Mouse (Mus musculus) liver, embryonic 15.5 days (tissue): ENCODE measurements at regions not wholly inside any gene's neighbourhood (a gene's known extent, or its start where the extent isn't known, plus 50 kb on each side); places are given as distances from the start of the nearest gene placed in this dataset.
A peak's percentile ranks its signal among the peaks of the same experiment; 100 is the strongest.

Source experiments
- ATAC-seq: fragments of 200-750 bp; cut with Nextera tagmentation; 2 replicates; pipeline ENCODE4 v1.8.0; 2017; ENCODE audit warnings: moderate number of reproducible peaks, mild to moderate bottlenecking, moderate library complexity; ENCODE audit not compliant: insufficient read depth
- H3K27ac ChIP-seq: fragments of 300-500 bp; sonication (generic); replicated peaks from 2 replicates; pipeline ENCODE4 v1.5.1; 2015; ENCODE audit warnings: mild to moderate bottlenecking, inconsistent platforms
- H3K27me3 ChIP-seq: fragments of 300-500 bp; sonication (generic); 2 replicates; pipeline ENCODE4 v1.6.1; 2015; ENCODE audit warnings: mild to moderate bottlenecking, inconsistent platforms
- H3K36me3 ChIP-seq: fragments of 300-500 bp; sonication (generic); replicated peaks from 2 replicates; pipeline ENCODE4 v1.6.1; 2015; ENCODE audit warnings: moderate library complexity, mild to moderate bottlenecking, inconsistent platforms
- H3K4me1 ChIP-seq: fragments of 300-500 bp; sonication (generic); replicated peaks from 2 replicates; pipeline ENCODE4 v1.6.1; 2015; ENCODE audit warnings: inconsistent platforms
- H3K4me2 ChIP-seq: fragments of 300-500 bp; sonication (generic); 2 replicates; pipeline ENCODE4 v1.6.1; 2015; ENCODE audit warnings: moderate library complexity, mild to moderate bottlenecking, inconsistent platforms
- H3K4me3 ChIP-seq: fragments of 300-500 bp; sonication (generic); replicated peaks from 2 replicates; pipeline ENCODE4 v1.5.1; 2015; ENCODE audit warnings: mild to moderate bottlenecking, inconsistent platforms
- H3K9ac ChIP-seq: fragments of 300-500 bp; sonication (generic); 2 replicates; pipeline ENCODE4 v1.6.1; 2015; ENCODE audit warnings: moderate library complexity, mild to moderate bottlenecking, inconsistent platforms
- H3K9me3 ChIP-seq: fragments of 300-500 bp; sonication (generic); replicated peaks from 2 replicates; pipeline ENCODE4 v1.6.1; 2016; ENCODE audit warnings: inconsistent platforms
- WGBS: fragments of 180-500 bp; shearing (Covaris S2); methylation state at CpG from one replicate; pipeline ENCODE4 v1.1.7; 2015; ENCODE audit warnings: mixed read lengths; ENCODE audit not compliant: insufficient replicate concordance; 5-methylcytosine and 5-hydroxymethylcytosine counted together

DNA sequence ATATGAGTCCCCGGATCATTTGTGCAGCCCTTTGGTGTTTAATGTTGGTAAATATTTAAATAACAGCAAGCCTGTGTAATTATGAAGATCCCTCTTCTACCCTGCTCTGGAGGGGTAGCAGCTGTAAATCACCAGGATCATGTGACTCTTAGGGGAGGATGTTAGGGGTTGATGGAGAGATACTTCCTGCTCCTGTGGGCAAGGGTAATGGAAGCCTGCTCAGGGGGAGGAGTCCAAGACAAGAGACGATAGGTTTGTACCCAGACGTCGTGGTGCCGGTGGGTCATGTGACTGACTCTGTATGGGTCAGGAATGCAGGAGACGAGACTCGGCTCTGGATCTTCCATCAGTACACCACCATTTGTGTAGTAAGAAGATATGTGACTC lies 166.7 kb downstream of the Cdh26 start:
- no peaks in the 10 kb centered on the region for H3K36me3 ChIP-seq
- 55% methylated on average over 7 of the region's 7 CpGs for WGBS
- H3K9ac ChIP-seq = no peak overlapping the region
- ATAC-seq = no peak
- no peak overlapping the region for H3K4me3 ChIP-seq
- no peaks in the 10 kb centered on the region for H3K27me3 ChIP-seq
- H3K9me3 ChIP-seq = no peaks in the 10 kb centered on the region
- no peak overlapping the region for H3K27ac ChIP-seq
- H3K4me2 ChIP-seq = no peak overlapping the region
- peaks cover 6% of the 10 kb centered on the region; the same call in 1 of the 2 replicates for H3K4me1 ChIP-seq

DNA sequence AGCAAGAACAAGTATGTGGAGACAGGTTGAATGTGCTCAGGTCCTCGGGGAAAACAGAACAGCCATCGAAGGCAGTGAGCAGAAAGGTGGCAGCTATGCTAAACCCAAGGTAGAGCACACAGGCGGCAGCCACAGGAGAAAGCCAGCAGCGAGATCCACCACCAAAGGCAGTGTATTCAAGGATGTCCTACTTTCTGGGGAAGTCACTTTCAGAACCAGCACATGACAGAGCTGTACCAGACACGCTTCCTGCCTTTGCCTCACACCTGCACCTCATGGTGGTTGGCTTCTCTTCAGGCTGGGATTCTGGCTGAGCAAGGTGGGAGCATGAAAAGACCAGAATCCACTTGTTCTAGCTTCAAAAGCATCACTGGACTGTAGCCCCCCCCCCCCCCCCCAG lies 168.0 kb downstream of the Cdh26 start:
- no peaks in the 10 kb centered on the region for H3K27me3 ChIP-seq
- no peaks in the 10 kb centered on the region for H3K36me3 ChIP-seq
- H3K9ac ChIP-seq = no peak overlapping the region
- peaks cover 6% of the 10 kb centered on the region; the same call in 1 of the 2 replicates for H3K4me1 ChIP-seq
- H3K9me3 ChIP-seq = no peaks in the 10 kb centered on the region
- no peak overlapping the region for H3K4me3 ChIP-seq
- 60% methylated on average over 5 of the region's 5 CpGs for WGBS
- no peak overlapping the region for H3K4me2 ChIP-seq
- no peak for ATAC-seq
- H3K27ac ChIP-seq = no peak overlapping the region

GRCm38 (mm10) chr2:178598836-178599235 lies 168.5 kb downstream of the Cdh26 start:
- H3K4me1 ChIP-seq = peaks cover 5% of the 10 kb centered on the region; the same call in 1 of the 2 replicates
- no peaks in the 10 kb centered on the region for H3K27me3 ChIP-seq
- H3K4me3 ChIP-seq = no peak overlapping the region
- H3K4me2 ChIP-seq = no peak overlapping the region
- H3K9ac ChIP-seq = no peak overlapping the region
- no peak for ATAC-seq
- 68% methylated on average over 3 of the region's 3 CpGs for WGBS
- no peaks in the 10 kb centered on the region for H3K9me3 ChIP-seq
- no peaks in the 10 kb centered on the region for H3K36me3 ChIP-seq
- no peak overlapping the region for H3K27ac ChIP-seq

- no peaks in the 10 kb centered on the region for H3K4me1 ChIP-seq
- WGBS = 63% methylated on average over 2 of the region's 2 CpGs
- H3K9me3 ChIP-seq = no peaks in the 10 kb centered on the region
- no peaks in the 10 kb centered on the region for H3K27me3 ChIP-seq
- no peak overlapping the region for H3K27ac ChIP-seq
- H3K4me3 ChIP-seq = no peak overlapping the region
- H3K36me3 ChIP-seq = no peaks in the 10 kb centered on the region
- ATAC-seq = no peak
- no peak overlapping the region for H3K9ac ChIP-seq
- H3K4me2 ChIP-seq = no peak overlapping the region
Measured at GRCm38 (mm10) chr2:178603443-178603842, 173.1 kb downstream of the Cdh26 start.

DNA sequence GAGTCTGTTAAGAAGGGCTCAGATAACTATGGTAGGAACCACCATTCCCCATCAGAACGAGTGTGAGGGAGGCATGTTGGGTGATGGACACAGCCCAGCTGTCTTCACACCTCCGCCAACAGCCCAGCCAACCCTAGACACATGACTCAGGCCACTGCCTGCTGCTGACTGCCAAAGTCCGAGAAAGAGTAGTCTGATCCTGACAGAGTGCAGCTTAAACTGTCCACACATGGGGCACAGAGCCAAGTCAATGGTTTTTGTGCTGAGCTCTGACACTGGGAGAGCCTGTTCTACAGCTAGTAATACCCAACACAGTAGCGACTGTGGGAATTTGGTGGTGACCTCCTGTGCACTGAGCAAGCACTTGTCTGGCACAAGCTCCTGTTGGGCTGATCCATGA lies 176.4 kb downstream of the Cdh26 start:
- Histone ChIP-seq H3K36me3 (no peaks in the 10 kb centered on the region), H3K9me3 (no peaks in the 10 kb centered on the region), H3K9ac (no peak overlapping the region), H3K4me1 (peaks cover 2% of the 10 kb centered on the region; the same call in 1 of the 2 replicates), H3K27me3 (no peaks in the 10 kb centered on the region), H3K27ac (no peak overlapping the region), H3K4me3 (no peak overlapping the region), H3K4me2 (no peak overlapping the region)
- 48% methylated on average over 4 of the region's 4 CpGs for WGBS
- ATAC-seq = peak; percentile 63

DNA sequence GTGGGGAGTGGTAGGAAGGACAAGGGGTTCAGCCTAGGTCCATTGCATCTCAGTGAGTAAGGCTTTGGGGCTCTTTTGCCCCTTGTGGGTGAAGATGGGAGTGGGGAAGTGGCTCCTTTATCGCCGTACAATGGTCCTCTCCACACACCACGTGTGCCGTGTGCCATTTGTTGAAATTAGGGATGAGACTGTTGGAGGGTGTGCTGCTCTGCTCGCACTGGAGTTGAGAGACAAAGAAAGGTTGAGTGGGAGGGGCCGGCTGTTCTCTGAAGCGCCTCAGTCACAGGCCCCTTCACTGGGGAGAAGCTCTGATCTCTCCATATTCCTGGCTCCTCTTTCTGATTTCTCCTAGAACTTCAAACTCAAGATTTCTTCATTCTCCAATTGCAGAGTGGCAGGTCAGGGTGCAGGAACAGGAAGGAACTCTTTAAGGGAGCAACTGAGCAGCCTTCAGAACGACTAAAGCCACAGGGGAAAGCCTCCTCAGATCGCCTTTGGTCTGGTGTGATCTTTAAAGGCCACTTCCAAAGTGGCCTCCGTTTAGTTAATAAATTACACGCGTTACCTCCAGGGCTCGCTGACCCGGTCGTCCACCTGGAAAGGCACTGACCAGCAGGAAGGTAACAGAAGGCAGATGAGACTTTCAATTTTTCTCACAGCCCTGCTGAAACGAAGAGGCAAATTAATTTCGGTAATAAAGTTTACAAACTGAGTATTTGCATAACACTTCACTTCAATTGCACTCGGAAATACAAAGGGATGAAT lies 180.1 kb downstream of the Cdh26 start:
- ATAC-seq = peak; percentile 28; the same call in 1 of the 2 replicates
- Histone ChIP-seq H3K27me3 (no peaks in the 10 kb centered on the region), H3K27ac (peak overlapping the region; percentile 51; the same call in 1 of the 2 replicates)

GRCm38 (mm10) chr2:178614761-178615160 lies 184.4 kb downstream of the Cdh26 start:
- H3K27me3 ChIP-seq = no peaks in the 10 kb centered on the region
- 17% methylated on average over 7 of the region's 7 CpGs for WGBS
- H3K4me2 ChIP-seq = no peak overlapping the region
- 0 out of 2 replicates have a peak, but pooled peaks have one; percentile 36 for ATAC-seq
- no peaks in the 10 kb centered on the region for H3K9me3 ChIP-seq
- H3K4me3 ChIP-seq = no peak overlapping the region
- H3K4me1 ChIP-seq = peaks cover 12% of the 10 kb centered on the region
- no peak overlapping the region for H3K27ac ChIP-seq
- H3K36me3 ChIP-seq = no peaks in the 10 kb centered on the region
- no peak overlapping the region for H3K9ac ChIP-seq

More for the DNA sequence above, 180.1 kb downstream of the Cdh26 start:
- no peaks in the 10 kb centered on the region for H3K36me3 ChIP-seq
- H3K4me2 ChIP-seq = no peak overlapping the region
- no peak overlapping the region for H3K4me3 ChIP-seq
- H3K9ac ChIP-seq = no peak overlapping the region
- H3K9me3 ChIP-seq = no peaks in the 10 kb centered on the region
- H3K4me1 ChIP-seq = peaks cover 12% of the 10 kb centered on the region
- 49% methylated on average over 18 of the region's 18 CpGs for WGBS

DNA sequence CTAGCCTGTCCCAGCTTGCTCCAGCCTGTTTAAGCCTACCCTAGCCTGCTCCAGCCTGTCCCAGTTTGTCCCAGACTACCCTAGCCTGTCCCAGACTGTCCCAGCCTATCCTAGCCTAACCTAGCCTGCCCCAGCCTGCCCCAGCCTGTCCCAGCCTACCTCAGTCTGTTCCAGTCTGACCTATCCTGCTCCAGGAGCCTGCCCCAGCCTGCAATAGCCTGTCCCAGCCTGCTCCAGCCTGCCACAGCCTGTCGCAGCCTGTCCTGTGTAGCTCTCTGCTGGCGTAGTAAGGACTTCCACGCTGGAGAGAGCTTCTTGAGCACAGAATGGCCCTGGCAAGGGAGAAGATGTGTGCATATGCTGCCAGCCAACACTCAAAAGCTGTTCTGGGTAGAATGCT lies 192.5 kb downstream of the Cdh26 start:
- WGBS = 53% methylated on average over 3 of the region's 3 CpGs
- ATAC-seq = no peak

GRCm38 (mm10) chr2:178624475-178624874 lies 194.1 kb downstream of the Cdh26 start:
- WGBS = 68% methylated on average over 3 of the region's 3 CpGs
- no peak for ATAC-seq
- Histone ChIP-seq H3K27me3 (no peaks in the 10 kb centered on the region), H3K4me2 (no peak overlapping the region), H3K4me1 (no peaks in the 10 kb centered on the region), H3K9me3 (no peaks in the 10 kb centered on the region), H3K4me3 (no peak overlapping the region), H3K9ac (no peak overlapping the region), H3K36me3 (no peaks in the 10 kb centered on the region), H3K27ac (no peak overlapping the region)

More for the DNA sequence above, 192.5 kb downstream of the Cdh26 start:
- no peak overlapping the region for H3K9ac ChIP-seq
- H3K36me3 ChIP-seq = no peaks in the 10 kb centered on the region
- no peaks in the 10 kb centered on the region for H3K9me3 ChIP-seq
- H3K4me1 ChIP-seq = no peaks in the 10 kb centered on the region
- H3K4me2 ChIP-seq = no peak overlapping the region
- H3K27ac ChIP-seq = no peak overlapping the region
- no peaks in the 10 kb centered on the region for H3K27me3 ChIP-seq
- H3K4me3 ChIP-seq = no peak overlapping the region

- Histone ChIP-seq H3K4me3 (no peak overlapping the region), H3K9me3 (no peaks in the 10 kb centered on the region), H3K4me2 (no peak overlapping the region), H3K27ac (no peak overlapping the region), H3K9ac (no peak overlapping the region), H3K36me3 (no peaks in the 10 kb centered on the region), H3K27me3 (no peaks in the 10 kb centered on the region), H3K4me1 (no peaks in the 10 kb centered on the region)
- 50% methylated on average over 1 of the region's 1 CpGs for WGBS
- no peak for ATAC-seq
Measured at GRCm38 (mm10) chr2:178624907-178625306, 194.6 kb downstream of the Cdh26 start.

DNA sequence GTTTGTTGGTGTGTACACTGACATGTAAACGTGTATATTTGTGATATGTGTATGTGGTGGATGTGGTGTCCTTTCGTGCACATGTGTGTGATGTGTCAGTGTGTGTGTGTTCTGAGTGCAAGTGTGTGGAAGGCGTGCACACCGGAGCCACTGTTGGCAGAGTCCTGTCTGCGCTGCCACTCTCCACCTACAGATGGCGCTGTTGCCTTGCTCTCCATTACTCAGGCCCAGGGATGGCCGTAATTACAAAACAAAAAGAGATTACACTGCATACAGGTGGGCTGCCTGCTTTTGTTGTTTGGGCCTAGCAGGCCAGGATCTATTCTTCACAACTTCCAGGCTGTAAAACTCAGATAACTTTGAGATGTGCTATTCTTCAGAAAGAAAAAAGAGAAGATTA lies 199.4 kb downstream of the Cdh26 start:
- WGBS = 16% methylated on average over 7 of the region's 7 CpGs
- Histone ChIP-seq H3K36me3 (no peaks in the 10 kb centered on the region), H3K4me3 (no peak overlapping the region), H3K27me3 (no peaks in the 10 kb centered on the region), H3K4me2 (no peak overlapping the region), H3K9ac (no peak overlapping the region), H3K4me1 (no peaks in the 10 kb centered on the region), H3K27ac (no peak overlapping the region), H3K9me3 (no peaks in the 10 kb centered on the region)
- ATAC-seq = no peak

DNA sequence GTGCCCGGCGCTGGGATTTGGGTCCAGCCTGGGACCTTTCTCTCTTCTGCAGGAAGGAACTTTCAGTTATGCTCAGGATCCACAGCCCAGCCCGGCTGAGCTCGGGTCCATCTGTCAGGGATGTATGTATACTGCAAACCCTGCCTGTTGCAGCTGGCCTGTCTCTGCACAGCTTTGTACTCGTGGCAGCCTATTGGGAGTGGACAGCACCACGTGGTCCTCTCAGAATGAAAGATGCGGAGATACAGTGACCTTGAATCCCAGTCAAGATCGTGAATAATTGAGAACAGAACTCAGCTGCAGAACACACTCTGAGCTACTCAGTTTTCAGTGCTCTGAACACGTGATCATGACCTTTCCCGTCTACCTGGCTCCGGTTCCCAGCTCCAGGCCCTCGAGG lies 200.2 kb downstream of the Cdh26 start:
- Histone ChIP-seq H3K9me3 (no peaks in the 10 kb centered on the region), H3K27me3 (no peaks in the 10 kb centered on the region), H3K4me3 (no peak overlapping the region), H3K36me3 (no peaks in the 10 kb centered on the region), H3K27ac (no peak overlapping the region), H3K4me1 (no peaks in the 10 kb centered on the region), H3K4me2 (no peak overlapping the region), H3K9ac (no peak overlapping the region)
- ATAC-seq = no peak
- 69% methylated on average over 12 of the region's 12 CpGs for WGBS
